Mouse (Mus musculus): ENCODE data around the gene Syndig1. TPM values are rescaled to one million over a fixed set of nuclear protein-coding genes. Genes with fewer than 3 reads are reported as not detected.

The Syndig1 gene
- polyA plus RNA-seq (2012; rRNA removed) = 0.03 and 0.06 TPM in 2 replicates

GRCm38 (mm10) chr2:149828911-149829310, at the start of gene Syndig1:
Gene Syndig1 (plus strand): TSS chr2:149829211.

GRCm38 (mm10) chr2:149830536-149831458, 1.8 kb downstream of the Syndig1 start, which contains the start of gene C530025M09Rik:
Gene C530025M09Rik (minus strand): TSS chr2:149831213.

Other genes with a start within 250 kb of the Syndig1 start
- not detected in 2 replicates for gene C530025M09Rik, start 2.0 kb downstream of the Syndig1 start, polyA plus RNA-seq (2012; rRNA removed)

Data from liver, embryonic 18 days (tissue).